Mouse (Mus musculus) spleen, postnatal 10 days (tissue): ENCODE measurements at regions not wholly inside any gene's neighbourhood (a gene's known extent, or its start where the extent isn't known, plus 50 kb on each side); places are given as distances from the start of the nearest gene placed in this dataset.
A peak's percentile ranks its signal among the peaks of the same experiment; 100 is the strongest.
"Not testable (repeated sequence)": the region's sequence is repeated elsewhere in the genome, so short reads cannot be mapped to it uniquely, and the experiment has no call there.

ENCODE experiments used
- DNase-seq, 2 experiments: peaks; one replicate each; pipeline ENCODE4 v3.0.0; 2021 to 2022; ENCODE audit warnings: low spot score in 2 of 2

DNA sequence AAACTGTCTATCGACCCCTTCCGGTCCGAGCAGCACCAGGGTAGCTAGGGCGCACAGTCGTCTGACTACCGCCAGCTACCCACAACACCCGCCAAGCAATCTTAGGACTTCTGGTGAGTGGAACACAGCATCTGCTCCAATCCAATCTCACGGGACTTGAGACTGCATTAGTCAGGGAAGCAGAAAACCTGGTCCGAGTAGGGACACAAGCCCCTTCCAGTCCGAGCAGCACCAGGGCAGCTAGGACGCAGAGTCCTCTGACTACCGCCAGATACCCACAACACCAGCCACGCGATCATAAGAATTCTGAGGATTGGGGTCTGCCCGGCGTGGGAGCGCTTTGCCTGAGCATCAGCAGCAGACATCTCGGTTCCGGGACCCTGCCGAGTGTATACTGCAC, 79.6 kb downstream of the Gm10715 start:
- not testable (repeated sequence) for DNase-seq

- DNase-seq: no peak
Measured at GRCm38 (mm10) chr9:3161181-3161580, 124.5 kb downstream of the Gm10715 start.

DNA sequence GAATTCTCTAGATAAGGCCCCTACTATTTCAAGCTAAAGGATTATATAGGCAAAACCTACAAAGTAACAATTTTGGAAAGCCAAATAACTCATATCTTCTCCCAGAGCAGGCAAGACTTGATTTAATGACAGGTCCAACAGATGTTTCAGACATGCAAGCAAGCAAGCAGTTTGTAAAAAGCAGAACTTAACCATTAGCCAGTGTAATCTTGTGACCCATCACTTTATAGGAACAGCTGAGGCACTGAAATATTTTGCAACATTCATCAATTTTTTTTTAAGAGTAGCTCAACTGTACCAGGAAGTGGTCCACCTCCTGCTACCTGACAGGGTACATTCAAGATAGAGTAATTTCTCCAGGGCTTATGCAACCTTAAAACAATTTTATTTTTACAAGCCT, 147.7 kb downstream of the Gm10715 start:
- DNase-seq: no peak

- DNase-seq: peak; percentile 4 to 33
Measured at GRCm38 (mm10) chr9:3199151-3200018, 135.6 kb upstream of the Alkbh8 start.

DNA sequence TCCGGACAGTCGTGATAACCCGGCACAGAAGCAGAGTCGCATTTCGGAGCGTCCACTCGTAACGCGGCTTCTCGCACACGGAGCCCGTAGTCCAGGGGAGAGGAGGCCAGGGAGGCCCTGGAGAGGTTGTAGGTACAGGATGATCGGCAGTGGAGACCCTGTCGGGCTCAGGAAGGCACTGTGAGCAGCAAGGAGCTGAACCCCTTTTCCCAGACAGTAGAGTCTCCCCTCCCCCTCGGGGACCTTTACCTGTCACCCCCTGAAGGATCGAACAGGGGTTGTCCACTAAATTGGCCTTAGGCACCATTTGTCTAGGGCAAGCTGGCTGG, 135.0 kb upstream of the Alkbh8 start:
- DNase-seq: not testable (repeated sequence)

GRCm38 (mm10) chr9:3208120-3208519, 126.8 kb upstream of the Alkbh8 start:
- DNase-seq: not testable (repeated sequence)

DNA sequence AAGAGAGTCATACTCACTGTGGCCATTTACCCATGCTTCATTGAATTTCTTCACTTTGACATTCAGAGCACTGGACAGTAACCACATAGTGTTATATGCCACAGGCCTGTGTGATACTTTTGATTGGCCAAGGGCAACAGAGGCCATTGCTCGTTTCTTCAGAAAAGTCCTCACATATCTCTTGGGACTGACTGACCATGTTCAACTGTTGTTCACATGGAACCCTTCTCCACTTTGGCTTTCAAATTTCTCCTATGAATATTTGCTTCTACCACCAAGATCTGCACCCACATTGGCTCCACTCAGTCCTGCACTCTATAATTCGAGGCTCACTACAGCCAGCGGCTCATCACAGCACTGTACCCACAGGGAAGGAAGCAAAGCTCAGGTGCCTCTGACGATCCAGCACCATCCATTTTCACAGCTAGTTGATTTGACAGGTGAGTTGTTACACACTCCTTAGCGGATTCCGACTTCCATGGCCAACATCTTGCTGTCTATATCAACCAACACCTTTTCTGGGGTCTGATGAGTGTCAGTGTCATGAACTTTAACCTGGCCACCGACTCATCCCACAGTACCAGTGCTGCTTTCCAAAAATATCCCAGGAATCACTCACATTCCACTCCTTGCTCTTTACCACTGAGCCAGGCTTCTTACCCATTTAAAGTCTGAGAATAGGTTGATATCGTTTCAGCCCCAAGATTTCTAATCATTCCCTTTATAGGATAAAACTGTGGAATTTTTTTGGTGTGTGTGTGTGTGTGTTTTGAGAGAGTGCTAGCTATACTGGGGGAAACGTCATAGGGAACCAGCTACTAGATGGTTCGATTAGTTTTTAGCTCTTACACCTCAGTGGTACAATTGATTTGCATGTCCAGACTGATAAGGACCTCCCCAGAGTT, 76.3 kb upstream of the Alkbh8 start:
- DNase-seq: peak; percentile 36 to 76

- no peak for DNase-seq
Measured at GRCm38 (mm10) chr9:3260181-3260580, 74.8 kb upstream of the Alkbh8 start.

- DNase-seq: no peak
Measured at GRCm38 (mm10) chr9:3260860-3261259, 74.1 kb upstream of the Alkbh8 start.

GRCm38 (mm10) chr9:3264467-3264866, 70.5 kb upstream of the Alkbh8 start:
- no peak for DNase-seq

GRCm38 (mm10) chr9:3280496-3280895, 54.4 kb upstream of the Alkbh8 start:
- DNase-seq: not testable (repeated sequence)

- not testable (repeated sequence) for DNase-seq
Measured at GRCm38 (mm10) chr9:3281906-3282305, 53.0 kb upstream of the Alkbh8 start.

GRCm38 (mm10) chr9:3283381-3283780, 51.6 kb upstream of the Alkbh8 start:
- not testable (repeated sequence) for DNase-seq
